Mouse (Mus musculus) cerebellum, adult 18-20 months (tissue): ENCODE measurements around the gene Mgea5.
"Not testable (repeated sequence)": the region's sequence is repeated elsewhere in the genome, so short reads cannot be mapped to it uniquely, and the experiment has no call there.

Experiments used
- DNase-seq, 2 experiments: peaks; one replicate each; pipeline ENCODE4 v3.0.0; 2021

The Mgea5 gene

DNA sequence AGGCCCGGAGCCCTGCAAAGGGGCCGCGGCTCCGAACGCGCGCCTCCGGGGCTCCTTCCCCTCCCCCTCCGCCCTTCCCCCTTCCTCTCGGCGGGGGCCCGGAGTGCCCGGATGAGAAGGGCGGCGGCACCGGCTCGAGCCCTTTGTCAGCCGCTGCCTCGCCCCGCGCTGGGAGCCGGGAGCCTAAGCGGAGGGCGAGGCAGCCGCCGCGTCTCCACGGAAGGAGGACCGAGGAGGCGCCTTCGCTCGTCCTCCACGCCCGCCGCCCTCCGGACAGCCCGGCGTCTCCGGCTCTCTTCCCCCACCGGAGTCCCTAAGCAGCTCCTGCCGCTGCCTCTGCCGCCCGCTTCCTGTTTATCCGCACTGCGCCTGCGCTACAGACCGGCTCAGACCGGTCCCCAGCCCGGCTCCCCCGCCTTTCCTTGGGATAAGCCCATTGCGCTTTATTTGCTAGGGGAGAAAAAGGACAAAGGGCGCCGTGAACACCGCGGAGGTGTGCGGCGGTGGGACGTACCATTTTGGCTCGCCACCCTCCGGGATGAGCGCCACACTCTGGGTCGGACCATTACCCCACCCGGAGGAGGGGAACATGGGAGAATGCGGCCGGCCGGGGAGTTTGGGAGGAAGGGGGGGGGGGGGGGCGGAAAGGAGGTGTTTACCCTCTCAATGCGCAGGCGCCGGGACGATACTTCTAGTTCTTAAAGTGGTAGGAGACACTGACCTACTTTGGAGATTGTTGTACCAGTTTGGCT, at the start of gene Mgea5:
Gene Mgea5, minus strand, starts transcription at position 657 of the 752 bp plus-strand sequence.
- peak; percentile 98 to 99 for DNase-seq

DNA sequence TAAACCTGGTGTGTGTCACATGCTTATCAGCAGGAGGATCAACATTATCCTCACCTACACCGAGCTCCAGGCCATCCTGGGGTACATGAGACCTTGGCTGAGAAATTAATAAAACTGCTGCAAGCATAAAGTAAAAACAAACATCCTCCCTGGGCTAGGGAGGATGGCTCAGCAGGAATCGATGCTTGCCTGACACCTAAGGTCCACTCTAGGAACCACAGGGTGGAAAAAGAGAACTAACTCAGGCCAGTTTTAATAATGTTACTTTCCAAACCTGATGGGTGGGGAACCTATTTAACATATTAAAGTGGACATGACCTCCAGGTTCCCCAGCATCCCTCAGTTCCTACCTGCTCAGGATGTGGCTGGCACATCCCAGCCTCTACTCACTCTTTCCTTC, 47.0 kb upstream of the Mgea5 start:
- DNase-seq, result no peak

DNA sequence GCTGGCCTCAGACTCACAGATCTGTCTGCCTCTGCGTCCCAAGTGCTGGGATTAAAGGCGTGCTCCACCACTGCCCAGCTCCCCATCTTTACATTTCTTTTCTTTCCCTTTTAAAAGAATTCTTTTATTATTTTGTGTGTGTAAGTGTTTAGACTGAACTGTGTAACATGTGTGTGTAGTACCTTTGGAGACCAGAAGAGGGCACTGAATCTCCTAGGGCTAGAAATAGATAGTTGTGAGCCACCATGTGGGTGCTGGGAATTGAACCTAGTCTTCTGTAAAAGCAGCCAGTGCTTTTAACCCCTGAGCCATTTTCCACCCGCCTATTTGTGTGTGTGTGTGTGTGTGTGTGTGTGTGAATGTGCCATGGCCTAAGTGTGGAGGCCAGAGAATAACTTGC, 44.1 kb upstream of the Mgea5 start:
- no peak for DNase-seq

DNA sequence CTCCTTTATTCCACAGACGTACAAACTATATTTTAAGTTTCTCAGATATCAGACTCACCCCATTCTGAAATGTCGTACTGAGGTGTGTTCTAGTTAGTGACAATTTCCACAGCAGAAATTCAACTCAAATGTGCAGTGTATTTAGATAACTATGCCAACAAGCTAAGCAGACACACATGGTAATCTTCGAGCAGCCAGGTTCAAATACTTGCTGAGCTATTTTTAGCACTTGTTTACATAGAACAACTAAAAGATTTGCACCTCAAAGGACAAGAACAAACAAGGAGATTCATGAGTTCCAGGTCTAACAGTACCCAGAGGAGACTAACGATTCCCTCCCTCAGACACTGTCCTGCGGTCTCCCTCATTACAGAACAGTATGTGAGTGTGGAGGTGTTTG, 43.5 kb upstream of the Mgea5 start:
- no peak for DNase-seq

DNA sequence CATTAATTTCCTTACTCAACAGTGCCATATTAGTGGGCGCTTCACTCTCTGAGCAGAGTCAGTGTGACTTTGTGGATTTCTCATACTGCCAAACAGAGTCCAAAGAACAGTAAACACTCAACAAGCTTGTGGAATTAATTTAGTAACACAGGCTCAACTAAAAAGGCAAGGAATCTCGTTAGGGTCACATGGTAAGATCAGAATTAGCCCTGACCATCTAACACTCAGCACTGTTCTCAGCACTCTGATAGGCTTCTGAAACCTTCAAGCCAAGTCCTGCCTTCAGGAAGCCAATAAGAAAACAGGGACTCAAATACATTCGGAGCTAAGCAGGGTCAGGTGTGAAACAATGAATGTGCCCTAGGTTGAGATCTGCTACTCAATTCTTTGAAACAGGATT, 42.5 kb upstream of the Mgea5 start:
- DNase-seq, result no peak

DNA sequence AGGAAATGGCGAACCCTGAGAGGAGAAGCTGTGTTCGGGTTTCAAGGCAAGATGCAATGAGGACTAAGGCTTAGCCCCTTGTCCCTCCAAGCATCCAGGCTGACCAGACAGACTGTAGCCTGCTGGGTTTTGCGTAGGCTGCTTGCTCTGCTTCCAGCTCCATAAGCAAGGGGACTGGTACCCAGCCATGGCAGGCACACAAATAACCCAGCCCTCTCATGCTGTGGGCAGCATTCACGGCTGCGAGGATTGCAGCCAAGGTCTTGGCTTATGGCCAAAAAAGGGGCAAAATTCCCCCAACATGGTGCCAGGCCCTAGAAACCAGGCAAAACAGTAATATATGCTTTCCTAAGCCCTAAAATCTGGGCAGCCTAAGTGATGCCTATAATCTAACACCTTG, 38.2 kb upstream of the Mgea5 start:
- peak; percentile 28 to 34 for DNase-seq

DNA sequence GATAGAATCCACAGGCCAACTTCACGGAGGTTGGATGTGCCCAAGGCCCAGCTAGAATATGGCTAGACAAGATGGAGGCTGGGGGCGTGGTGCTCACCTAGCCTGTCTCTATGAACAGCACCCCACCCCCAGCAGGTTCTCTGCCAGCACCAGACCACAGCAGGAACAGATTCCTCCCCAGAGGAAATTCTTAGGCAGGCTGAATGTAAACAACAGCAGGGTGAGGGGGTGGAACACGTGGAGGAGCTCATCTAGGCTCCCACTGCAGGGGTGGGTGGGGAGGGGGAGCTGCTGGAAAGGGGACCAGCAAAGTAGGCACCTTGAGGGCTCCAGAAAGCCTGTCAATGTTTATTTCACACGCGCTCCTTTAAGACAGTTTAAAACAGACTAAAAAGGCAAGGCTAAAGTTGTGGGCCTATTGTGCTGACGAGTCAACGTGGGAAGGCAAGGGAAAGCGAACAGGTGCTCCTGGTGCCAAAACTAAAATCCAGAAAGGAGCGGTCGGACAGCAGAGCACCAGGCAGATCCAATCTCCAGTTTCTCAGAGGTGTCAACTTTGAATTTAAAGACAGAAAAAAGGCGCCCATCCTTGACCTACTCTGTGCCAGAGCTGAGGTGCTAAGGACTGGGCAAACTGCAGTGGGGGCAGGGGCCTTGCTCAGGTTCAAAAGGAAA, 34.3 kb upstream of the Mgea5 start:
- DNase-seq, result no peak

DNA sequence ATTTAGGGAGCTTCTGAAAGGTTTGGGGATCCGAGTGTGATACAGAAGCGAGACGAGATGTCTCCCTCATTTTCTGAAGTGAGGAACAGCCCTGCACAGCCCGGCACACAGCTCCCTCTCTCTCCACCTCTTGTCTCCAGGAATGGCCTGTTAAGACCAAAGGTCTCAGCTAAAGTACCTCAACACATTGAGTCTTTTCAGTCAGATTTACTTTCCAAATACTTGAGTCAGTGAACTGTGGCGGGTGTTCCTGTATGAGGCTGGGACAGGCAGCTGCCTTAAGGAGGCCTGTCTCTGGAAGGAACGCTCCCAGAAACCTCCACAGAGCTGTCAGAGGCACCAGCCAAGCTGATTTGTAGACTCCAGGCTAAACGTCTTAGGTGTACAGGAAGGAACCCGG, 33.1 kb upstream of the Mgea5 start:
- no peak for DNase-seq

DNA sequence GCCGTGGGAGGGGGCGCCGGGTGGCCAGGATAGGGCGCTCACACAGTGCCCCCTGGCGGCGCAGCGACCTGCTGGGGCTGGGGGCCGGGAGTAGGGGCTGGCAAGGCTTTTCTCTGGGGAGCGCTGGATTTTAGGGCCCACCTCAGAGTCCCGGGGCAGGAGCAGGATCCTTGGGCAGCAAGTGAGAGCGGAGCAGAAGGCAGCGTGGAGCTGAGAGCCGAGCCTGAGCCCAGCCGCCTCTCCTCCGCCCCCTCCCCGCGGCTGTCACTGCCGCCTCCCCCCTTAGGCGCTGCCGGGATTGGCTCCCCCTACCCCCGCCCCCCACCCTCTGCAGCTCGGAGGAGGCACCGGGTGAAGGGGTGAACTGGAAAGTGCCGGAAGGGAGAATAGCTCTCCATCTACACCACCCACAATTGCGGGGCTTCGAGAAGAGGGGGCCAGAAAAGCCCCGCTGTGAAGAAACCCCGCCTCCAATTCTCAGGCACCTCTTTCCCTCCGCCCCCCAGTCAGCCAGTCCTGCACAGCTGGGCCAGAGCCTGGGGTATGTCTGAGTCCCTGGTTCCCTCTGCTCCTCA, 32.3 kb upstream of the Mgea5 start, which contains the start of gene Kcnip2:
Gene Kcnip2, minus strand, starts transcription at position 231 of the 575 bp plus-strand sequence.
- DNase-seq, result no peak

DNA sequence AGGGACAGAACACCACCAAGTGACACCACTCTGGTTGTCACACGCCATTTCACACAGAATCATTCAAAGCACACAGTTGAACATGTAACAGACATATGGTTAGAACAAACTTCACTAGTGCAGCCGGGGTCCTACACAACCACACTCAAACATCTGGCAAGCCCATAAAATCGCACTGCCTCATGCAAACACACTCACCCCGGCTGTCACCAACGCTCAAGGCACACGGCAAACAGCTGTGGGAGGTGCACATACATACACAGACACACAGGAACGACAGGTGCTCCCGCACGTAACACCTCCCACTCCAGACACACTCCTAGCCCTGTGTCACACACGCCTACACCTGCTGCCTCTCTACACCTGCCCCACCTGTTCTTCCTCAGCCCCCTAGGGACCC, 31.5 kb upstream of the Mgea5 start:
- no peak for DNase-seq

DNA sequence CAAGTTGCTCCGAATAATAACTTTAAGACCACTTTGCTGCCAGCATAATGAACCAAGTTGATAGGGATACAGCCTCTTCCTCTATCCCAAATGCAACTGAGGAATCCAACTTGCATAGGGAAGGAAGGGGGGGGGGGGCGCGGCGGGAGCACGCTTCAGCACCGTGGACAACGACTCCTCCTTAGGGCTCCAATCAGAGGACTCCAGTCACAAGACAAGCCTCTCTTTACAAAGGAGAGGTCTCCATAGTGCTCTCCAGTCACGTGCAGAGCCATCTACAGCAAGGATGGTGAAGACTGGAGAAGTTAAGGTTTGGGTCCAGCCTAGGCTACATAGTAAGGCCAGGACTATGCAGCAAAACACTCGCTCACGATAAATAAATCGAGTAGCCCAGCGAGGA, 30.2 kb upstream of the Mgea5 start:
- DNase-seq, result no peak

DNA sequence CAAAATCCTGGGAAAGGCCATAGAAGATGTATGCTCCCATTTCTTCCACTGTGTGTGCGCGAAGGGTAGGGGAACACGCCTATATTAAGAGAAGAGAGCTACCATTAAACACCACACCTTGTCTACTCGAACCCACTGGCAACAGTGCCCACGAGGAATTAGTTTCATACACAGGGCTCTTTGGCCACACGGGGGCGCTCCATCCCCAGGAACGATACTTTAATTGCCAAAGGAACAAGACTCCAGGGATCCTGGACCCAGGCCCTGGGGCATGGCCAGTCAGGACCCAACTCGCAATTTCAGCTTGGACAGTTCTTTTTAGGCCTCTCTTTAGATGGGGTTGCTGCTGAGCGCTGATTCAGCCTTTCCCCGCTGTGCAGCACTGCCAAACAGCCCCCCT, 29.6 kb upstream of the Mgea5 start:
- peak; percentile 82 to 91 for DNase-seq

DNA sequence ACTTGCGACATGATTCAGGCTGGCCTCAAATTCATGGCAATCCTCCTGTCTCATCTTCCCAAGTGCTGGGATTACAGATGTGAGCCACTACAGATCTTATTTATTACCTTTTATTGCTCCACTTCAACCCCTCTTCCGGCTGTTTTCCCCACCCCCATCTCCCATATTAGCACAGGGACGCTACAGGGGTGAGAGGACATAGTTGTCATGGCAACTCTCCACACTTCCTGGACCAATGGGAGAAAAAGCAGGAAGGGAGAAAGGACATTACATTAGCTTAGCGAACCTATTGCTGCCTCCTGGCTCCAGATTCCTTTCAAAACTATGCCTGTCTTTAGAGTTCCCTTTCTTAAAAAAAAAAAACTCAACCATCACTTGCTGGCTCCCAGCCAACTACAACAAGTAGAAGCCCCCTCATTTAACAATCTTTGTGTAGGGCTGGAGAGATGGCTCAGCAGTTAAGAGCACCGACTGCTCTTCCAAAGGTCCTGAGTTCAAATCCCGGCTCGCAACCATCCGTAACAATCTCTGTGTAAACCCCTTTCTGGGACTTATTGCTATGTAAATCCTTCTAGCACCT, 29.1 kb upstream of the Mgea5 start:
- DNase-seq, result no peak

DNA sequence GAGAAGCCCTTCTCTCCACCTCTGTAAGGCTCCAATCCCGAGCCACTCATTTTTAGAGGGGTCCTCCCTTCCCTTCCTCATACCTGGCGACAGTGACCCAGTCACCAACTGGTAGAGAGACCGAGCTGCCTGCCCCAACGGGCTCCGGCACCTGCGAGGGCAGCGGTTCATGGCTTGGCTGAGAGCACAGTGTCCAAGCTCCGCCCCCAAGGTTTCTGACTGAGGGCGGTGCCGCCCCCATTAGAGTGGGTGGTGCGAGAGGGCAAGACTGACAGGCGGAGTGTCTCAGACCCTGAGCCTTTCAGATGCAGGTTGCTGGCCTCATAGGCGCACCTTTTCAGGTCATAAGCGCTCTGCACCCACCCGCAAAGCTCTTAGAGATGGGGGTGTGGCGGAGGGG, 28.5 kb upstream of the Mgea5 start:
- peak; percentile 32 to 44 for DNase-seq

DNA sequence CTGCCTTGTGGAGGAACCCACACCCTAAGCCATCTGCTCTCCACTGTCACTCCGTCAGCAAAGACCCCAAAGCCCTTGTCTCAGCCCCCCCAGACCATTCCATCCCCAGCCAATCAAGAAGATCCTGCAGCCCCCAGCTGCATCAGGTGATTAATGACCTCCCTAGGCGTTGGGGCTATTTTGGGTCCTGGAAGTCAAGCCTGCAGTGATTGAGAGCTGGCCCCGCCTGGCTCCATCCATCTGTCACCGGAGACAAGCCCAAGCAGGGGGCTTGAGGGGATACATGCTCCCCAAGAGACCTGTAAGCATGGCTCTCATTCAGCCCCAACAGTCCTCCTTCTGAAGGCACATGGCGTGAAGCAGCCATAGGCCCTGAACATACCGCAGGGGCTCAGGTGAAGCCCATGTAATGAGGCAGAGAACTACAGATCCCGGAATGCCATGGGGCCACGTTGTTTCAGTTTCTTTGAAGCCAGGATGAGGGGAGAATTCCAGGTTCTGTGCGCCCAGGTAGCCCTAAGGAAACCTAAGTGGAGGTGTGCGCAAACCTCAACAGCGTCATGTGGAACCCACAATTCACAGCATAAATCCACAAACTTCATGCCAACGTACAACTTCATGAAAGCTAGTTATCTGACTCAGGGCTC, 27.5 kb upstream of the Mgea5 start:
- DNase-seq, result no peak

DNA sequence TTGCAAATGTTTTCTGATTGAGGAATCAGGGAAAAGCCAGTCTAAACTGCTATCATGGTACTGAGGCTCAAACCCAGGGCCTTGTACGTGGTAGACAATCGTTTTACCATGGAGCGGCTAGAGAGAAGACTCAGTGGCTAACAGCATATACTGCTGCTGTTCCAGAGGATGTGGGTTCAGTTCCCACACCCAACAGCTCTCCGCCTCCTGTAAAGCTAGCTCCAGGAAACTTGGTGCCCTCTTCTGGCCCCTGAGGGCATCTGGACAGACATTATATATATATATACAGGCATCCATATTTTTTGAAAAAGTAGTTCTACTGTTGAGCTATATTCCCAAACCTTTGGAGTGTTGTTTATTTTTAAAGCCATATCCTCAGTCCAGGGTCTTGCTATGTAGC, 24.1 kb upstream of the Mgea5 start:
- no peak for DNase-seq

DNA sequence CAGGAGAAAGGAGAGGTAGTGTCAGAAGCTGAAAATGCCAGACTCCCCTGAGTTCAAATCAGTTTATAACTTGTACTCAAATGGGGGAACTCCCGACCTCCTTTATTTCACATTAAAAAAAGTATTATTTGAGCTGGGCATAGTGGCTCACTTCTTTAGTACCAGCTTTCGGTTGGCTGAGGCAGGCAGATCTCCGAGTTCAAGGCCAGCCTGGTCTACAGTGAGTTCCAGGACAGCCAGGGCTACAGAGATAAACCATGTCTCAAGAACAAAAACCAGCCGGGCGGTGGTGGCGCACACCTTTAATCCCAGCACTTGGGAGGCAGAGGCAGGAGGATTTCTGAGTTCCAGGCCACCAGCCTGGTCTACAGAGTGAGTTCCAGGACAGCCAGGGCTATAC, 22.2 kb upstream of the Mgea5 start:
- not testable (repeated sequence) for DNase-seq

DNA sequence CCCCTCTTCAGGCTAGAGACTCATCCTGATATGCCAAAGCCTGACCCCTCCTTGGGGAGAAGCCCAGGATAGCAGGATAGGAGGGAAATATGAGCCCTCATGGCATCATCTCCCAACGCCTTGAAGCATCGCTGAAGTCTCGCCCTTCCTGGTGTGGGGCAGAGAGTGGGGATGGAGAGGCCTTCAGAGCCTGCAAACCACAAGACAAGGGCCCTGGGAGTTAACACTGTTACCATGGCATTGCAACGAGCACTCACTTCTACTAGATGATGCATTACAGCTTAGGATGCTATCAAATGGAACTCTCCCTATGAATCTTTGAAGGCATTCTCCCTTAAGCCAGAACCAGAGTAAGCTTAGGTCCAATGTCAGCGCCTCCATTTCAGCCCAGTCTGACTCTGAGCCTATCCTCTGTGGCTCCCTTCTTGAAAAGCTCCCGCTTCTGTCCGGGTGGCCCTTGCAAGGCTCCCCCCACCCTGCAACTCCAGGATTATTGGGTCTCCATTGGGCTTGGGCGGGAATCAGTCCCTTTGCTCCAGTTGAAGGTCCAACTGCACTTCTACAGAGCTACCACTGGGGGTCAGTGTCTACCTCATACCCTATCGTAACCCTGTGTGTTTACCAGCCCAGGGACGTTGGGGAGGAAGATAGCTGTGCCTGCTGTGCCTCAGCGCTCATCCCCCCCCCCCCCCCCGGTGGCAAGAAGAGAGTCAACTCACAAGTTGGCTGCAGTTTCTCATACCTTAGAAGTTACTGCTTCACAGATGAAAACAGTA, 21.1 kb upstream of the Mgea5 start:
- DNase-seq, result peak; percentile 48 to 59

DNA sequence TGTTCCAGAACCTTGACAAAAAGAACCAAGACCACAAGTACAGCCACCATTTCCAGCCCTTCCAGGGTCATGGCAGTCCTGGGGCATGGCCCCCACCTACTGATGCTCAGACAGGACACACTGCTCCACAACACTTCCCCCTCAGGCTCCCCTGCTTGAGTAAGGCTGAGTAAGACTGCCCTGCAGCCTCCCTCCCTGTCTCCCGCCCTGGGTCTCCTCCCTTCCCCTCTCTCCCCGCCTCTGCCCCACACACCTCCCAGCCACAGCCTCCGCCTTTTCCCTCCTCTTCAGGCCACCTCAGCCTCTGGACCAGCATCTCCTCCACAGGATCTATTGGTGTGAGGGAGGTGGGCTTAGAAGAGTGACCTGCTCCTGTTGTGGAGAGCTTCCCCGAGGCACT, 19.8 kb upstream of the Mgea5 start:
- DNase-seq, result no peak

DNA sequence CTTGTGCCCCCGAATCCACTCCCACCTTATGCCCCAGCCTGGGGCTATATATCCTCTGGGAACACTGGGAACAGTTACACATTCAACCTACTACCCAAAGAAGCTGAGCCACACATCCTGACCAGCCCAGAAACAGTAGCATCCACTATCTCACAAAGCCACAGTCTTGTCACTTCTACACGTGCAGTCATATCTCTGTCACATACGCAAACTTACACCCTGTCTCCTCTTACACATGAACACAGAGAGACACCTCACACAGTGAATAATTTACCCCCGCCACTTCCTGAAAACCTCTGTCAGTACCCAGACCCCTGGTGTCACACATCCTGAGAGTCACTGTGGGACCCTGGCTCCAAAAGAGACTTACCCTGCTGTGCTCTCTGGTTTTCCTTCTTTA, 19.1 kb upstream of the Mgea5 start:
- DNase-seq, result no peak

DNA sequence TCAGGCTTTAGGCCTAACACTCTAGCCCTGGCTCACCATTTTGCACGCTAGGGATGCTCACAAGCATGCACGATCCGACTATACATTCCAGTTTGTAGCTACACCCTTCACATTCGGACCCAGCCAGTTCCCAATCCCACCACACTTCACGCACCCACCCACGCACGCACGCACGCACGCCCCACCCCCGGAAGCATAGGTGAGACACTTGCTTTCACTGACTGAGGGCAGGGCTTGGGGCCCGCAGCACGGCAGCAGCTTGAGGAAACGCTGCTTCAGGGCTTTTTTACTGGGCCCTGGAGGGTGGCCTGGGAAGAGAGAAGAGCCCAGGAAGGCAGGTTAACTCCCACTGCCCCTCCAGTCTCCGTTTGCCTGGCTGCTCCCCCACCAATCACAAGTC, 13.2 kb upstream of the Mgea5 start:
- no peak for DNase-seq

DNA sequence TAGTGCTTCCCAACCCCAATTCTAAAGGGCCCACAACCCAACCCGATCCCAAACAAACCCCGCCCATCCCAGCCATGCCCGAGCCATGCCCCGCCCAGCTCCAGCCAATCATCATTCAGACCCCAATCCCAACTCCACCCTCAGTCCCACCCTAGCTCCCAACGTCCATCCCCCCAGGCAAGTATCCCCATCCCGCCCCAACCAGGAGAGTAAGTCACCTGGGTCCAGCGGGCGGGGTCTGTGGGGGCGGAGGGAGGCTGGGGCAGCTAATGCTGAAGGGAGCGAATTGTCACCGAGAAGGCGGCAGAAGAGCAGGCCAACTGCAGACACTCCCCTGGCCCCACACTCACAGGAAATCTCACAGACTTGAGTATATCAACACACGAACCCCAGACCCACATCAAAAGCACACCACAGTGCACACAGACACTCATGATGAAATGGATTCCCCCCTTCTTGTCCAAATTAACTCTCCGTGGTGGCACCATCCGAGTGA, 12.5 kb upstream of the Mgea5 start:
- no peak for DNase-seq
